Mouse (Mus musculus) hindbrain, postnatal 0 days (tissue): Measurements from ENCODE around the gene Tnnt2. TPM values are rescaled to one million over a fixed set of nuclear protein-coding genes. Genes with fewer than 3 reads are reported as not detected.

Experiments
- ATAC-seq: fragments of 200-750 bp; cut with Nextera tagmentation; 2 replicates; pipeline ENCODE4 v1.8.0; 2017; ENCODE audit warnings: mild to moderate bottlenecking, moderate TSS enrichment, moderate library complexity
- DNase-seq: peaks from one replicate; pipeline ENCODE4 v3.0.0-alpha.2; 2015; ENCODE audit warnings: low spot score
- H3K27ac ChIP-seq: fragments of 300-500 bp; sonication (generic); 2 replicates; pipeline ENCODE4 v1.5.1; 2014; ENCODE audit warnings: mild to moderate bottlenecking
- H3K27me3 ChIP-seq: fragments of 300-500 bp; sonication (generic); 2 replicates; pipeline ENCODE4 v1.6.1; 2014; ENCODE audit warnings: low read length, mixed read lengths; ENCODE audit not compliant: insufficient read depth
- H3K36me3 ChIP-seq: fragments of 300-500 bp; sonication (generic); 2 replicates; pipeline ENCODE4 v1.6.1; 2014; ENCODE audit warnings: low read length, mixed read lengths; ENCODE audit not compliant: insufficient read depth
- H3K4me1 ChIP-seq: fragments of 300-500 bp; sonication (generic); 2 replicates; pipeline ENCODE4 v1.6.1; 2014; ENCODE audit warnings: antibody characterized with exemption, low read length, mixed read lengths; ENCODE audit not compliant: insufficient read depth
- H3K4me2 ChIP-seq: fragments of 300-500 bp; sonication (generic); 2 replicates; pipeline ENCODE4 v1.6.1; 2014; ENCODE audit warnings: low read depth, mild to moderate bottlenecking, low read length, moderate library complexity, mixed read lengths
- H3K4me3 ChIP-seq: fragments of 300-500 bp; sonication (generic); 2 replicates; pipeline ENCODE4 v1.5.1; 2014; ENCODE audit warnings: low read length
- H3K9ac ChIP-seq: fragments of 300-500 bp; sonication (generic); replicated peaks from 2 replicates; pipeline ENCODE4 v1.6.1; 2014; ENCODE audit warnings: mild to moderate bottlenecking, low read length, moderate library complexity, mixed read lengths
- H3K9me3 ChIP-seq: fragments of 300-500 bp; sonication (generic); 2 replicates; pipeline ENCODE4 v1.6.1; 2016; ENCODE audit warnings: low read length, mixed read lengths
- CTCF ChIP-seq: IDR thresholded peaks from 2 replicates; pipeline ENCODE4 v1.5.1; 2016; ENCODE audit warnings: antibody characterized with exemption, control low read depth, low read depth
- WGBS: fragments of 180-500 bp; shearing (Covaris S2); extraction: QIAGEN DNeasy Blood & Tissue Kit; methylation state at CpG from one replicate; pipeline ENCODE4 v1.1.7; 2014; 5-methylcytosine and 5-hydroxymethylcytosine counted together
- polyA plus RNA-seq: library from polyadenylated mRNA; unstranded; fragments of >200 nt; fragmentation: Nextera tagmentation; extraction: Ambion mirVana; gene quantifications from 2 replicates; pipeline ENCODE4 v1.2.1, GENCODE M21; 2015
- total RNA-seq: library from RNA; depleted of rRNA; stranded (reverse); fragments of >200 nt; gene quantifications from 2 replicates; pipeline ENCODE4 v1.2.3, GENCODE M21; 2014

The Tnnt2 gene
- total and polyA plus RNA-seq, 2 experiments from 2014 or later, result 0.47 to 1.8 TPM

GRCm38 (mm10) chr1:135817595-135817994 is 18.6 kb upstream of the Tnnt2 start:
- Histone ChIP-seq H3K4me2 (no peak overlapping the region; the same call in 1 of the 2 replicates), H3K36me3 (no peaks in the 10 kb centered on the region), H3K27me3 (peaks cover 24% of the 10 kb centered on the region), H3K9ac (no peak overlapping the region), H3K4me3 (no peak overlapping the region), H3K4me1 (peaks cover 16% of the 10 kb centered on the region; the same call in 1 of the 2 replicates), H3K9me3 (no peaks in the 10 kb centered on the region), H3K27ac (no peak overlapping the region)
- no peak for TF ChIP-seq CTCF
- ATAC-seq (no peak), DNase-seq (no peak)
- WGBS, result 77% methylated on average over 4 of the region's 4 CpGs

GRCm38 (mm10) chr1:135818481-135819086 is 17.6 kb upstream of the Tnnt2 start, which contains the start of gene Lad1:
Gene Lad1, plus strand, starts transcription at chr1:135818598.
- Histone ChIP-seq H3K9me3 (no peaks in the 10 kb centered on the region), H3K27me3 (peaks cover 24% of the 10 kb centered on the region), H3K4me3 (peak within 1 kb of the TSS; percentile 58), H3K36me3 (no peaks in the 10 kb centered on the region), H3K9ac (peak within 1 kb of the TSS; percentile 58), H3K4me1 (peaks cover 8% of the 10 kb centered on the region; the same call in 1 of the 2 replicates), H3K4me2 (peak within 1 kb of the TSS; percentile 98), H3K27ac (no peak within 1 kb of the TSS)
- TF ChIP-seq CTCF, result no peak
- ATAC-seq (peak; percentile 61), DNase-seq (peak; percentile 28)
- WGBS, result 0% methylated on average over 56 of the region's 63 CpGs

DNA sequence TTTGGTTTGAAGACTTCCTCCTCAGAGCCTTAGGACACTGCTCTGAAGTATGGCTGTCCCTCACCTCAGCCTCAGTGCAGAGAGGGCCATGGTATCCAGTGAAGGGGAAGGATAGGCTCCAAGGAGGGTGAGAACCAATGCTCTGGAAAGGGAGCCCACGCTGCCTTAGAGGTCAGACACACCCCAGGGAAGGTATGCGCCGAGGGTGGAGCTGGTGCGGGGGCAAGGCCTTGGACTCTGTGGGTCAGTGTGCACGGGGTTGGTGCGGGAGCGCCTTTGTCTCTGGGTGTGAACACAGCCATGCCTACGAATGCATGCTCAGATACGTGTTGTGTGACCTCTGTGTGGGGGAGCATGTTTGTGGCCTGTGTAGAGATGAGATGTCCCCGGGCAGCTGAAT is 16.1 kb upstream of the Tnnt2 start:
- DNase-seq, result no peak
- peaks cover 24% of the 10 kb centered on the region for H3K27me3 ChIP-seq
- no peaks in the 10 kb centered on the region for H3K9me3 ChIP-seq
- no peak overlapping the region for H3K4me2 ChIP-seq
- no peak overlapping the region for H3K27ac ChIP-seq
- H3K4me1 ChIP-seq, result peaks cover 6% of the 10 kb centered on the region; the same call in 1 of the 2 replicates
- no peak overlapping the region for H3K4me3 ChIP-seq
- H3K36me3 ChIP-seq, result no peaks in the 10 kb centered on the region
- 86% methylated on average over 10 of the region's 10 CpGs for WGBS
- no peak for TF ChIP-seq CTCF
- H3K9ac ChIP-seq, result no peak overlapping the region
- no peak for ATAC-seq

- Histone ChIP-seq H3K4me1 (peaks cover 6% of the 10 kb centered on the region; the same call in 1 of the 2 replicates), H3K9me3 (no peaks in the 10 kb centered on the region), H3K27me3 (peaks cover 24% of the 10 kb centered on the region), H3K27ac (no peak overlapping the region), H3K9ac (no peak overlapping the region), H3K4me3 (no peak overlapping the region), H3K4me2 (no peak overlapping the region), H3K36me3 (no peaks in the 10 kb centered on the region)
- no peak for ATAC-seq
- 82% methylated on average over 16 of the region's 16 CpGs for WGBS
- no peak for TF ChIP-seq CTCF
- DNase-seq, result no peak
Measured at GRCm38 (mm10) chr1:135820736-135821364, 15.3 kb upstream of the Tnnt2 start.

- no peak overlapping the region for H3K9ac ChIP-seq
Measured at GRCm38 (mm10) chr1:135821780-135822179, 14.4 kb upstream of the Tnnt2 start.

GRCm38 (mm10) chr1:135828918-135829317 is 7.2 kb upstream of the Tnnt2 start:
- no peak overlapping the region for H3K4me2 ChIP-seq
- no peak overlapping the region for H3K4me3 ChIP-seq
- no peaks in the 10 kb centered on the region for H3K27me3 ChIP-seq
- peak; percentile 57 for ATAC-seq
- no peaks in the 10 kb centered on the region for H3K36me3 ChIP-seq
- H3K9ac ChIP-seq, result no peak overlapping the region
- H3K9me3 ChIP-seq, result no peaks in the 10 kb centered on the region
- 38% methylated on average over 1 of the region's 1 CpGs for WGBS
- TF ChIP-seq CTCF, result peak; percentile 80
- peak; percentile 74 for DNase-seq
- H3K27ac ChIP-seq, result no peak overlapping the region
- no peaks in the 10 kb centered on the region for H3K4me1 ChIP-seq

More at GRCm38 (mm10) chr1:135821780-135822179, 14.4 kb upstream of the Tnnt2 start:
- DNase-seq (no peak), ATAC-seq (no peak)
- peaks cover 6% of the 10 kb centered on the region; the same call in 1 of the 2 replicates for H3K4me1 ChIP-seq
- no peak overlapping the region for H3K27ac ChIP-seq
- WGBS, result 62% methylated on average over 7 of the region's 7 CpGs
- no peaks in the 10 kb centered on the region for H3K36me3 ChIP-seq
- H3K27me3 ChIP-seq, result peaks cover 24% of the 10 kb centered on the region
- TF ChIP-seq CTCF, result no peak
- H3K9me3 ChIP-seq, result no peaks in the 10 kb centered on the region
- no peak overlapping the region for H3K4me2 ChIP-seq
- no peak overlapping the region for H3K4me3 ChIP-seq
